Mouse (Mus musculus) CH12.LX (cell line): Measurements from ENCODE around the gene Ube2h.
A peak's percentile ranks its signal among the peaks of the same experiment; 100 is the strongest.

Experiments
- CHD1 ChIP-seq: IDR thresholded peaks from 2 replicates; pipeline ENCODE4 v1.6.1; 2012; ENCODE audit warnings: low read depth, low read length, improper control_type of control experiment, inconsistent platforms
- CHD2 ChIP-seq: IDR thresholded peaks from 2 replicates; pipeline ENCODE4 v1.6.1; 2011; ENCODE audit warnings: low read length, improper control_type of control experiment
- CTCF ChIP-seq, 2 experiments: IDR thresholded peaks in 1 of 2; conservative IDR thresholded peaks in 1 of 2; 2 replicates each; pipeline ENCODE4 v1.5.1; 2011 to 2012; ENCODE audit warnings: low read depth in 2 of 2, low read length in 2 of 2, improper control_type of control experiment in 1 of 2, inconsistent platforms in 1 of 2, mild to moderate bottlenecking in 1 of 2, moderate library complexity in 1 of 2
- E2F4 ChIP-seq: IDR thresholded peaks from 2 replicates; pipeline ENCODE4 v1.6.1; 2011; ENCODE audit warnings: low read depth, low read length, improper control_type of control experiment; ENCODE audit not compliant: insufficient replicate concordance
- EP300 ChIP-seq: IDR thresholded peaks from 2 replicates; pipeline ENCODE4 v1.6.1; 2011; ENCODE audit warnings: low read length, improper control_type of control experiment
- HCFC1 ChIP-seq: IDR thresholded peaks from 2 replicates; pipeline ENCODE4 v1.6.1; 2012; ENCODE audit warnings: low read depth, mild to moderate bottlenecking, inconsistent platforms, low read length, improper control_type of control experiment
- IRF4 ChIP-seq: IDR thresholded peaks from 2 replicates; pipeline ENCODE4 v1.6.1; 2014; ENCODE audit warnings: low read depth, mild to moderate bottlenecking, inconsistent platforms, low read length, improper control_type of control experiment
- MAX ChIP-seq: IDR thresholded peaks from 2 replicates; pipeline ENCODE4 v1.6.1; 2011; ENCODE audit warnings: low read length, improper control_type of control experiment
- MYC ChIP-seq: IDR thresholded peaks from 2 replicates; pipeline ENCODE4 v1.6.1; 2011; ENCODE audit warnings: low read depth, mild to moderate bottlenecking, improper control_type of control experiment, low read length
- POLR2A ChIP-seq: IDR thresholded peaks from 2 replicates; pipeline ENCODE4 v1.6.1; 2011; ENCODE audit warnings: low read depth, mild to moderate bottlenecking, improper control_type of control experiment, low read length
- SMC3 ChIP-seq: IDR thresholded peaks from 2 replicates; pipeline ENCODE4 v1.6.1; 2011; ENCODE audit warnings: low read depth, low read length, improper control_type of control experiment
- ZNF384 ChIP-seq: IDR thresholded peaks from 2 replicates; pipeline ENCODE4 v1.6.1; 2012; ENCODE audit warnings: low read depth, low read length, improper control_type of control experiment, inconsistent platforms

DNA sequence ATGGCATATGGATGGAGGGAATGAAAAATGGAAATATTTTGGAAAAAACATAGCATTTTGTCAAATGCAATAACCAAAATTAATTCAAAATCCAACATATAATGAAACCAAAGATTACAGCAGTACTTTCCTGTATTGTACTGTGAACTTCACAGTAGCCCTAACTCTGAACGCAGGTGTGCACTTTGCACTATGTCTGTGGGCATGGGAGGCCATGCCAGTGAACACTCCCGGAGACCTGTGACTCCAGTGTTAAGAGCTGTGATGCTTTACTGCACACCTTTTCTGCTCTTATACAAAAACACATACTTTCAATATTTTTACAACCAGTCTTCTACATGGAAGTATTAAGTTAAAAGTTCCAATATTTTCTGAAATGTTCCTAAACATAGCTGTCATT, 66.3 kb downstream of the Ube2h start:
- no peak for TF ChIP-seq MYC
- no peak for TF ChIP-seq CTCF (conservative IDR thresholded peaks at IDR 0.05 in 1 of 2, IDR thresholded peaks at IDR 0.05 in 1 of 2; ENCODE audit: low read depth in 2 of 2, low read length in 2 of 2)
- no peak for TF ChIP-seq POLR2A
- TF ChIP-seq SMC3, result no peak
- no peak for TF ChIP-seq MAX
- no peak for TF ChIP-seq CHD1
- TF ChIP-seq IRF4, result no peak
- TF ChIP-seq ZNF384, result peak; percentile 49; the same call in 1 of the 2 replicates
- no peak for TF ChIP-seq E2F4
- no peak for TF ChIP-seq CHD2
- TF ChIP-seq EP300, result no peak
- no peak for TF ChIP-seq HCFC1
